In the genomic region with DNA sequence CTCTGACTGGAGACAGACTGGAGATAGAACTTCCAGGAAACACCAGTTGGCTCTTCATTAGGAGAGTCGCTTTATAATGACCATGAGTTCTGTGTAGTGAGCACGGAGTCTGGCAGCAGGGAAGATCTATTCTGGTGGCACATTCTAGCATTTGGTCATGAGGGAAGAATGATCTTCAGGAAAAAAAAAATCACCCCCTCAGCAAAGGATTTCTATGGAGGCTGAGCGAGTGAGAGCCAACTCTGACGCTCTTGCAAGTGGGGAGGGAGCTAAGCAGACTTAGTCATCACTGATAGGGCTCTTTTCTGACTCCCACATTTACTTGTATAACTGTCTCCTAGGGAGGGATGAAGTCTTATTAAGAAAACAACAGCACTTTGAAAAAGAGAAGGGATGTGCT, we compare ENCODE assay signal across 22 mouse cellular contexts. TPM values are rescaled to one million over a fixed set of nuclear protein-coding genes. Genes with fewer than 3 reads are reported as not detected.
A peak's percentile ranks its signal among the peaks of the same experiment; 100 is the strongest.
DNase-seq lines count a peak whose midpoint lies in the region; ATAC-seq and TF ChIP-seq lines count a peak whose summit lies in the region.
"Had no signal": no experiment of that assay in that cellular context is flagged by ENCODE, and none has a peak within 500 bp of the region (broad histone marks: within the 10 kb centered on the region; RNA-seq: fewer than 3 reads in every experiment).

No protein-coding gene starts in this region.

- WGBS in heart, embryonic 15.5 days: 28% methylated on average over 4 of the region's 4 CpGs
- WGBS in heart, adult 2 months: 34% methylated on average over 4 of the region's 4 CpGs
- WGBS in lung, postnatal 0 days: 37% methylated on average over 4 of the region's 4 CpGs
- WGBS in intestine, postnatal 0 days: 25% methylated on average over 4 of the region's 4 CpGs
- 42% methylated on average over 4 of the region's 4 CpGs for WGBS in stomach, postnatal 0 days

- 0 out of 2 replicates have a peak overlapping the region, but pooled peaks have one; percentile 4 for H3K27ac ChIP-seq in heart, embryonic 15.5 days
- H3K27ac ChIP-seq in heart, adult 2 months: no peak overlapping the region
- H3K27ac ChIP-seq in lung, postnatal 0 days (ENCODE audit: low read length): no peak overlapping the region
- peak overlapping the region; percentile 41; the same call in 1 of the 2 replicates for H3K27ac ChIP-seq in intestine, postnatal 0 days (ENCODE audit: low read depth, low read length)
- peak overlapping the region; percentile 61 for H3K27ac ChIP-seq in stomach, postnatal 0 days (replicated peaks)
- H3K27ac ChIP-seq: midbrain, embryonic 15.5 days had no signal

- no peak for ATAC-seq in heart, embryonic 15.5 days (replicated peaks; ENCODE audit: insufficient number of reproducible peaks, insufficient read depth, low FRiP score, low read depth)
- ATAC-seq in lung, postnatal 0 days: no peak
- ATAC-seq in intestine, postnatal 0 days: no peak
- ATAC-seq in stomach, postnatal 0 days (ENCODE audit: low FRiP score, low TSS enrichment): no peak
- ATAC-seq: hindbrain, embryonic 16.5 days; liver, postnatal 0 days; midbrain, embryonic 15.5 days had no signal

- intact Hi-C loops in heart, adult 2 months (cut with DNase I): loop anchor here (5.0 kb wide), 1 partner anchor 33 kb away; no protein-coding TSS in a partner anchor

- no peaks in the 10 kb centered on the region for H3K36me3 ChIP-seq in heart, embryonic 15.5 days
- H3K36me3 ChIP-seq in heart, adult 2 months (ENCODE audit: control insufficient read depth, insufficient read depth, low read length): no peaks in the 10 kb centered on the region
- H3K36me3 ChIP-seq in lung, postnatal 0 days (ENCODE audit: insufficient read depth, low read length): no peaks in the 10 kb centered on the region
- H3K36me3 ChIP-seq in intestine, postnatal 0 days (ENCODE audit: control insufficient read depth, insufficient read depth): no peaks in the 10 kb centered on the region
- H3K36me3 ChIP-seq in stomach, postnatal 0 days (ENCODE audit: control insufficient read depth, insufficient read depth, low read length): no peaks in the 10 kb centered on the region
- H3K36me3 ChIP-seq: midbrain, embryonic 15.5 days had no signal

- TF ChIP-seq EP300 in heart, adult 2 months (IDR thresholded peaks at IDR 0.05; ENCODE audit: insufficient read depth, low read depth, low read length): no peak
- no peak for TF ChIP-seq EP300 in lung, postnatal 0 days (IDR thresholded peaks at IDR 0.05)
- TF ChIP-seq EP300 in stomach, postnatal 0 days (optimal IDR thresholded peaks at IDR 0.05): no peak

- no peak for TF ChIP-seq CTCF in heart, adult 2 months (IDR thresholded peaks at IDR 0.05)
- TF ChIP-seq CTCF in lung, postnatal 0 days (IDR thresholded peaks at IDR 0.05): no peak
- no peak for TF ChIP-seq CTCF in intestine, postnatal 0 days (IDR thresholded peaks at IDR 0.05; ENCODE audit: low read depth)
- no peak for TF ChIP-seq CTCF in stomach, postnatal 0 days (IDR thresholded peaks at IDR 0.05; ENCODE audit: low read depth)

- no peak overlapping the region for H3K4me2 ChIP-seq in heart, embryonic 15.5 days
- no peak overlapping the region for H3K4me2 ChIP-seq in lung, postnatal 0 days (replicated peaks; ENCODE audit: low read depth, low read length)
- peak overlapping the region; percentile 49; the same call in 1 of the 2 replicates for H3K4me2 ChIP-seq in intestine, postnatal 0 days (replicated peaks; ENCODE audit: low read depth)
- H3K4me2 ChIP-seq in stomach, postnatal 0 days (replicated peaks; ENCODE audit: low read depth): no peak overlapping the region
- H3K4me2 ChIP-seq: midbrain, embryonic 15.5 days had no signal

- TF ChIP-seq POLR2A in heart, adult 2 months (IDR thresholded peaks at IDR 0.05; ENCODE audit: insufficient read depth, low read depth, low read length): no peak

- no peak overlapping the region for H3K9ac ChIP-seq in heart, embryonic 15.5 days
- no peak overlapping the region for H3K9ac ChIP-seq in heart, adult 2 months (ENCODE audit: low read depth, low read length)
- no peak overlapping the region for H3K9ac ChIP-seq in lung, postnatal 0 days (replicated peaks; ENCODE audit: low read depth)
- H3K9ac ChIP-seq in intestine, postnatal 0 days (ENCODE audit: low read depth, low read length): no peak overlapping the region
- no peak overlapping the region for H3K9ac ChIP-seq in stomach, postnatal 0 days (ENCODE audit: low read length)
- H3K9ac ChIP-seq: liver, postnatal 0 days; midbrain, embryonic 15.5 days had no signal

- no peaks in the 10 kb centered on the region for H3K9me3 ChIP-seq in heart, embryonic 15.5 days (replicated peaks)
- H3K9me3 ChIP-seq in lung, postnatal 0 days (ENCODE audit: low read length): no peaks in the 10 kb centered on the region
- no peaks in the 10 kb centered on the region for H3K9me3 ChIP-seq in intestine, postnatal 0 days (ENCODE audit: control insufficient read depth)
- H3K9me3 ChIP-seq in stomach, postnatal 0 days (ENCODE audit: control insufficient read depth, low read length): no peaks in the 10 kb centered on the region
- H3K9me3 ChIP-seq: megakaryocyte, embryonic 14.5 days; midbrain, embryonic 15.5 days had no signal

- H3K4me1 ChIP-seq in heart, embryonic 15.5 days (replicated peaks): peaks cover 43% of the 10 kb centered on the region
- H3K4me1 ChIP-seq in heart, adult 2 months (ENCODE audit: control insufficient read depth, insufficient read depth, low read length): peaks cover 11% of the 10 kb centered on the region
- H3K4me1 ChIP-seq in lung, postnatal 0 days (ENCODE audit: insufficient read depth, low read depth, low read length): peaks cover 9% of the 10 kb centered on the region; the same call in 1 of the 2 replicates
- no peaks in the 10 kb centered on the region; the same call in none of the 2 replicates for H3K4me1 ChIP-seq in intestine, postnatal 0 days (replicated peaks; ENCODE audit: control insufficient read depth, insufficient read depth, low read length)
- H3K4me1 ChIP-seq in stomach, postnatal 0 days (replicated peaks; ENCODE audit: control insufficient read depth, insufficient read depth): peaks cover 12% of the 10 kb centered on the region; the same call in 1 of the 2 replicates

- no peak for DNase-seq in heart, adult 2 months
- peak; percentile 72 for DNase-seq in lung, postnatal 0 days (ENCODE audit: low spot score)
- no peak for DNase-seq in lung, postnatal 25 days (ENCODE audit: low spot score)
- DNase-seq in stomach, postnatal 0 days (ENCODE audit: low spot score): no peak
- no peak for DNase-seq in adrenal gland, postnatal 14 days
- DNase-seq: cerebellum, adult 9-11 months; heart, postnatal 36 days; kidney, adult 2 months; kidney, postnatal 14 days; liver; liver, postnatal 0 days; thymus, adult 2 months had no signal

- no peaks in the 10 kb centered on the region for H3K27me3 ChIP-seq in heart, embryonic 15.5 days
- H3K27me3 ChIP-seq in heart, adult 2 months (ENCODE audit: control insufficient read depth, insufficient read depth, low read length): no peaks in the 10 kb centered on the region
- no peaks in the 10 kb centered on the region for H3K27me3 ChIP-seq in lung, postnatal 0 days (replicated peaks; ENCODE audit: insufficient read depth, low read length)
- no peaks in the 10 kb centered on the region for H3K27me3 ChIP-seq in intestine, postnatal 0 days (replicated peaks; ENCODE audit: control insufficient read depth, insufficient read depth, low read length)
- no peaks in the 10 kb centered on the region for H3K27me3 ChIP-seq in stomach, postnatal 0 days (ENCODE audit: control insufficient read depth, insufficient read depth, low read length)
- H3K27me3 ChIP-seq: midbrain, embryonic 15.5 days had no signal

- H3K79me2 ChIP-seq in heart, adult 2 months (replicated peaks; ENCODE audit: control insufficient read depth, insufficient read depth, low read length): no peaks in the 10 kb centered on the region; the same call in 1 of the 2 replicates

- H3K4me3 ChIP-seq in heart, embryonic 15.5 days: no peak overlapping the region
- H3K4me3 ChIP-seq in heart, adult 2 months: no peak overlapping the region
- H3K4me3 ChIP-seq in lung, postnatal 0 days (ENCODE audit: low read depth, low read length): no peak overlapping the region
- no peak overlapping the region for H3K4me3 ChIP-seq in intestine, postnatal 0 days (ENCODE audit: low read depth, low read length)
- H3K4me3 ChIP-seq in stomach, postnatal 0 days (ENCODE audit: low read depth, low read length): no peak overlapping the region
- H3K4me3 ChIP-seq: megakaryocyte, embryonic 14.5 days; midbrain, embryonic 15.5 days had no signal

RNA-seq across cellular contexts. Expression of a gene that starts 4.4 kb away (rescaled TPM):
- 62.0 and 79.3 TPM in 2 replicates for polyA plus RNA-seq in heart, embryonic 15.5 days (2015; fragmentation: Nextera tagmentation; extraction: Ambion mirVana)
- 10 to 100 TPM; 19.4 to 21.2 TPM for total RNA-seq in heart, adult 2 months (2021)
- 28.4 and 33.0 TPM in 2 replicates for polyA plus RNA-seq in heart, adult 2 months (2012; rRNA removed)
- 81.6 and 88.4 TPM in 2 replicates for polyA plus RNA-seq in lung, postnatal 0 days (2015; fragmentation: Nextera tagmentation; extraction: Ambion mirVana)
- polyA plus RNA-seq in intestine, postnatal 0 days (2015; fragmentation: Nextera tagmentation; extraction: Ambion mirVana): 173 and 181 TPM in 2 replicates
- 111 and 121 TPM in 2 replicates for polyA plus RNA-seq in stomach, postnatal 0 days (2015; fragmentation: Nextera tagmentation; extraction: Ambion mirVana)
- 21.4 and 28.2 TPM in 2 replicates for total RNA-seq in adrenal gland, postnatal 14 days (2021)

RNA-seq across cellular contexts. Expression of a gene that starts 32.9 kb away (rescaled TPM):
- not detected in 2 replicates for polyA plus RNA-seq in heart, embryonic 15.5 days (2015; fragmentation: Nextera tagmentation; extraction: Ambion mirVana)
- not detected for total RNA-seq in heart, adult 2 months (2021)
- not detected in 2 replicates for polyA plus RNA-seq in heart, adult 2 months (2012; rRNA removed)
- polyA plus RNA-seq in lung, postnatal 0 days (2015; fragmentation: Nextera tagmentation; extraction: Ambion mirVana): not detected in 2 replicates
- not detected in 2 replicates for polyA plus RNA-seq in intestine, postnatal 0 days (2015; fragmentation: Nextera tagmentation; extraction: Ambion mirVana)
- polyA plus RNA-seq in stomach, postnatal 0 days (2015; fragmentation: Nextera tagmentation; extraction: Ambion mirVana): not detected in 2 replicates
- total RNA-seq in adrenal gland, postnatal 14 days (2021): not detected in 2 replicates
- total RNA-seq: gastrocnemius, postnatal 4 days; heart, postnatal 36 days; layer of hippocampus, postnatal 25 days; left cerebral cortex, postnatal 36 days had no signal
- polyA plus RNA-seq: forebrain, embryonic 11.5 days; hindbrain, embryonic 16.5 days; kidney, adult 2 months; liver, postnatal 0 days; midbrain, embryonic 15.5 days; urinary bladder, adult 2 months had no signal

RNA-seq across cellular contexts. Expression of a gene that starts 53.1 kb away (rescaled TPM):
- 0.35 TPM in 1 of 2 replicates, not detected in the other for polyA plus RNA-seq in heart, embryonic 15.5 days (2015; fragmentation: Nextera tagmentation; extraction: Ambion mirVana)
- not detected for total RNA-seq in heart, adult 2 months (2021)
- polyA plus RNA-seq in heart, adult 2 months (2012; rRNA removed): 0.26 and 0.62 TPM in 2 replicates
- polyA plus RNA-seq in lung, postnatal 0 days (2015; fragmentation: Nextera tagmentation; extraction: Ambion mirVana): not detected in 2 replicates
- polyA plus RNA-seq in intestine, postnatal 0 days (2015; fragmentation: Nextera tagmentation; extraction: Ambion mirVana): 35.6 and 65.3 TPM in 2 replicates
- polyA plus RNA-seq in stomach, postnatal 0 days (2015; fragmentation: Nextera tagmentation; extraction: Ambion mirVana): 18.1 and 22.4 TPM in 2 replicates
- total RNA-seq in adrenal gland, postnatal 14 days (2021): 0.56 TPM in 1 of 2 replicates, not detected in the other
- total RNA-seq: gastrocnemius, postnatal 4 days; heart, postnatal 36 days; layer of hippocampus, postnatal 25 days; left cerebral cortex, postnatal 36 days had no signal
- polyA plus RNA-seq: forebrain, embryonic 11.5 days; hindbrain, embryonic 16.5 days had no signal

Comparison
In these comparisons a context has a peak if more than half of its experiments do, and no peak if none do; other contexts are left out.
1. H3K27ac ChIP-seq: peak in heart, embryonic 15.5 days (single experiment), intestine, postnatal 0 days (single experiment) and stomach, postnatal 0 days (single experiment); none in heart, adult 2 months (single experiment) and lung, postnatal 0 days (single experiment).
2. RNA of a gene that starts 53.1 kb away (polyA plus RNA-seq): 35.6 to 65.3 TPM in intestine, postnatal 0 days and 18.1 to 22.4 TPM in stomach, postnatal 0 days; 0.26 to 0.62 TPM in heart, adult 2 months, 0.35 TPM in heart, embryonic 15.5 days and not detected in lung, postnatal 0 days; every median in the first group is over 10 times any median in the second.